Mouse (Mus musculus): ENCODE results near the gene Serpinc1.

DNA sequence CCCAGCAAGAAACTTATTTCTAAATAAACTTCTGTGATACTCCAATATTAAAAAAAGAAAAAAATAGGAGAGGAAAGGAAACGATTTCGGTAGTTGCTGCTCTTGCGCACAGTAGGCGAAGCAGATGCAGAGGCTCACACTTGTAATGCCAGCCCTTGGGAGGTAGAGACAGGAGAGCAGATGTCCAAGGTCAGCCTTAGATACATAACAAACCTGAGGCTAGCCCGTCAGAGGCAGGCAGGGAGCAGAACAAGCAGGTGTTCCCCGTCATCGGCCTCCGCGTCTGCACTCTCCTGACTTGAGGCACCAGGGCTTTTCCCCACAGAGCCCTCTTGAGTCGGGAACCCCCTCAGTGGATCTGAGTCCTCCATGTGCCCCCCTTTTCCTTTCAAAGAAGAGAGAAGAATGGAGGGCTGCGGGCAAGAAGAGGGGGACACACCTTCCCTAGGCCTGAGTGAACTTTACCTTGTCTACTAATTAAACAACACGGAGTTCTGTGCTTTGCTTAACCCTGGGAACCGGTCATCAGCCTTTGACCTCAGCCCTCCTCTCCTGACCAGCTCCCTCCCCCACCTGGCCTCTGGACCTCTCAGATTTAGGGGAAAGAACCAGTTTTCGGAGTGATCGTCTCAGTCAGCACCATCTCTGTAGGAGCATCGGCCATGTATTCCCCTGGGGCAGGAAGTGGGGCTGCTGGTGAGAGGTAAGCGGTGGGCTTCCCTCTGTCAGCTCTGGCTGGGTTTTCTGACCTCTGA is 8.7 kb downstream of the Serpinc1 start:
- TF ChIP-seq CTCF (IDR thresholded peaks at IDR 0.05) (no peak), EP300 (IDR thresholded peaks at IDR 0.05) (no peak)

All from lung, postnatal 0 days (tissue).